Mouse (Mus musculus): ENCODE measurements around the gene Hyal3. TPM values are rescaled to one million over a fixed set of nuclear protein-coding genes. Genes with fewer than 3 reads are reported as not detected.

Gene Hyal3
- total RNA-seq, 2 experiments from 2014 or later: 0.58 to 1.4 TPM

GRCm38 (mm10) chr9:107632478-107632877 lies 51.9 kb downstream of the Hyal3 start:
- peak; percentile 56 for ATAC-seq (replicated peaks; ENCODE audit: poor library complexity)

GRCm38 (mm10) chr9:107633091-107633660 lies 52.6 kb downstream of the Hyal3 start:
- ATAC-seq (replicated peaks; ENCODE audit: poor library complexity): peak; percentile 56

- peak; percentile 1; the same call in 1 of the 2 replicates for ATAC-seq (replicated peaks; ENCODE audit: poor library complexity)
Observed at GRCm38 (mm10) chr9:107633661-107634405, 53.2 kb downstream of the Hyal3 start.

DNA sequence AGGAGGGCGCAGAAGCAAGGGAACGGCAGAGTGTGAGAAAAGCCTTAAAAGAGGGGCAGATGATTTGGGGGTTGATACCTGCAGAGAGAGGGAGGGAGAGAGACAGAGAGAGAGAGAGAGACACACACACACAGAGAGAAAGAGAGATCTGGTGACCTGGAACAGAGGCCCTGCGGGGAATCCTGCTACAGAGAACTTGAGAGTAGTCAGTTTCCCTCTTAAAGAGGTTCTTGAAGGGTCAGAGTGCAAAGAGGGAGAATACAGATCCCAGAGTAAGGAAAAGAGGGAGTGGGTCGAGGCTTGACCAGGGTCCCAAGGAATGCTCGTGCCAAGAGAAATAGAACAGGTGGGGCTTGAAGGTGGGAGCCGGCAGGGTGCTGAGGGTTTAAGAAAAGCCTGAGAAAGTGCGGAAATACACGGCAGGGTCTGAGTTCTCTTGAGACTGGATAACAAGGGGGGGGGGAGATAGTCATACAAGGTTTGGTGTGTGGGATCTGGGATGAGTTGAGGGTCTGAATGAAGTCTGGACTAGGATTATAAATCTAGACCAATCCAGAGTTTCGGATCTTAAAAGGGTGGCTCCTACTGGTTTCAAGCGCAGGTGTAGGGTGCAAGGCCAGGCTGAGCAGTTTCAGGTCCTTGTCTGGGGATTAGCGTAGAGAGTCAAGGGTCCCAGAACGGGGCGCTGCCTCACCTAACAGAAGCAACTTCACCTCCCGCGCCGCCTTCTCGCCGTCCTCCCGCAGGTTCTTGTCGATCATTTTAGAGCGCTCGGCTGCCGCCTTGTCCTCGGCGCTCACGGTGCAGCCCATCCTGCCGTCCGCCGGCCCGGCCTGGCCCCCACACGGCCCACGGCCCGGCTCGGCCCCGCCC lies 54.0 kb downstream of the Hyal3 start:
- no peak for ATAC-seq (replicated peaks; ENCODE audit: poor library complexity)

- peak; percentile 71 for ATAC-seq (replicated peaks; ENCODE audit: poor library complexity)
Observed at GRCm38 (mm10) chr9:107635279-107636028, 54.8 kb downstream of the Hyal3 start, which contains the start of gene Gnai2. TSS of gene Gnai2 (minus strand) at chr9:107635367.

Other genes starting within 250 kb of the Hyal3 start
- gene Hemk1, start 242.5 kb upstream of the Hyal3 start, total RNA-seq (2015): 14.5 and 20.2 TPM in 2 replicates
- gene Hemk1, start 242.5 kb upstream of the Hyal3 start, total RNA-seq (2017): 12.0 and 14.0 TPM in 2 replicates
- gene 6430571L13Rik, start 240.2 kb upstream of the Hyal3 start, total RNA-seq (2015): 0.07 TPM in 1 of 2 replicates, not detected in the other
- 0.08 and 0.17 TPM in 2 replicates for gene 6430571L13Rik, start 240.2 kb upstream of the Hyal3 start, total RNA-seq (2017)
- gene Cacna2d2, start 181.2 kb upstream of the Hyal3 start, total RNA-seq (2015): 0.42 and 1.5 TPM in 2 replicates
- gene Cacna2d2, start 181.2 kb upstream of the Hyal3 start, total RNA-seq (2017): 0.30 and 0.37 TPM in 2 replicates
- 9.9 and 12.3 TPM in 2 replicates for gene Tmem115, start 46.9 kb upstream of the Hyal3 start, total RNA-seq (2015)
- gene Tmem115, start 46.9 kb upstream of the Hyal3 start, total RNA-seq (2017): 14.5 and 19.9 TPM in 2 replicates
- gene Cyb561d2, start 38.6 kb upstream of the Hyal3 start, total RNA-seq (2015): 19.3 and 22.8 TPM in 2 replicates
- 12.2 and 16.3 TPM in 2 replicates for gene Cyb561d2, start 38.6 kb upstream of the Hyal3 start, total RNA-seq (2017)
- 9.2 and 14.3 TPM in 2 replicates for gene Nprl2, start 38.6 kb upstream of the Hyal3 start, total RNA-seq (2015)
- gene Nprl2, start 38.6 kb upstream of the Hyal3 start, total RNA-seq (2017): 10.7 and 13.0 TPM in 2 replicates
- 0.12 TPM in 1 of 2 replicates, not detected in the other for gene Zmynd10, start 33.5 kb upstream of the Hyal3 start, total RNA-seq (2015)
- gene Zmynd10, start 33.5 kb upstream of the Hyal3 start, total RNA-seq (2017): 0.33 and 0.37 TPM in 2 replicates
- 27.3 and 27.4 TPM in 2 replicates for gene Rassf1, start 29.3 kb upstream of the Hyal3 start, total RNA-seq (2015)
- gene Rassf1, start 29.3 kb upstream of the Hyal3 start, total RNA-seq (2017): 35.4 and 38.8 TPM in 2 replicates
- 16.7 and 17.1 TPM in 2 replicates for gene Tusc2, start 17.6 kb upstream of the Hyal3 start, total RNA-seq (2015)
- 15.2 and 15.3 TPM in 2 replicates for gene Tusc2, start 17.6 kb upstream of the Hyal3 start, total RNA-seq (2017)
- 6.6 and 7.3 TPM in 2 replicates for gene Hyal2, start 12.9 kb upstream of the Hyal3 start, total RNA-seq (2015)
- gene Hyal2, start 12.9 kb upstream of the Hyal3 start, total RNA-seq (2017): 2.8 and 4.1 TPM in 2 replicates
- 0.44 and 0.54 TPM in 2 replicates for gene Hyal1, start 3.9 kb upstream of the Hyal3 start, total RNA-seq (2015)
- 0.54 and 1.1 TPM in 2 replicates for gene Hyal1, start 3.9 kb upstream of the Hyal3 start, total RNA-seq (2017)
- 9.3 and 15.4 TPM in 2 replicates for gene Naa80, start 1.9 kb upstream of the Hyal3 start, total RNA-seq (2015)
- gene Naa80, start 1.9 kb upstream of the Hyal3 start, total RNA-seq (2017): 9.3 and 10.4 TPM in 2 replicates
- 68.0 and 93.4 TPM in 2 replicates for gene Ifrd2, start 6.8 kb downstream of the Hyal3 start, total RNA-seq (2015)
- gene Ifrd2, start 6.8 kb downstream of the Hyal3 start, total RNA-seq (2017): 31.5 and 72.4 TPM in 2 replicates
- not detected in 2 replicates for gene Sema3b, start 28.4 kb downstream of the Hyal3 start, total RNA-seq (2015)
- not detected in 2 replicates for gene Sema3b, start 28.4 kb downstream of the Hyal3 start, total RNA-seq (2017)
- gene Gnai2, start 54.5 kb downstream of the Hyal3 start, total RNA-seq (2015): 333 and 362 TPM in 2 replicates
- 423 and 432 TPM in 2 replicates for gene Gnai2, start 54.5 kb downstream of the Hyal3 start, total RNA-seq (2017)
- gene Slc38a3, start 88.7 kb downstream of the Hyal3 start, total RNA-seq (2015): not detected in 2 replicates
- gene Slc38a3, start 88.7 kb downstream of the Hyal3 start, total RNA-seq (2017): not detected in 2 replicates
- 0.12 TPM in 1 of 2 replicates, not detected in the other for gene Gnat1, start 98.9 kb downstream of the Hyal3 start, total RNA-seq (2015)
- not detected in 2 replicates for gene Gnat1, start 98.9 kb downstream of the Hyal3 start, total RNA-seq (2017)
- gene Sema3f, start 129.7 kb downstream of the Hyal3 start, total RNA-seq (2015): not detected in 2 replicates
- gene Sema3f, start 129.7 kb downstream of the Hyal3 start, total RNA-seq (2017): 1.00 TPM in 1 of 2 replicates, not detected in the other
- gene Rbm5, start 190.2 kb downstream of the Hyal3 start, total RNA-seq (2015): 110 and 146 TPM in 2 replicates
- 142 and 235 TPM in 2 replicates for gene Rbm5, start 190.2 kb downstream of the Hyal3 start, total RNA-seq (2017)

Data from megakaryocyte progenitor cell, adult 5-6 weeks (primary cell).